Mouse (Mus musculus) forebrain, embryonic 16.5 days (tissue): ENCODE data around the gene Fhad1. TPM values are rescaled to one million over a fixed set of nuclear protein-coding genes. Genes with fewer than 3 reads are reported as not detected.

Experiments
- ATAC-seq: fragments of 200-750 bp; cut with Nextera tagmentation; 2 replicates; pipeline ENCODE4 v1.8.0; 2017; ENCODE audit warnings: mild to moderate bottlenecking, moderate library complexity
- H3K27ac ChIP-seq: fragments of 300-500 bp; sonication (generic); 2 replicates; pipeline ENCODE4 v1.5.1; 2014; ENCODE audit warnings: low read length, control low read depth
- H3K27me3 ChIP-seq: fragments of 300-500 bp; sonication (generic); replicated peaks from 2 replicates; pipeline ENCODE4 v1.6.1; 2014; ENCODE audit warnings: low read length; ENCODE audit not compliant: control insufficient read depth, insufficient read depth
- H3K36me3 ChIP-seq: fragments of 300-500 bp; sonication (generic); 2 replicates; pipeline ENCODE4 v1.6.1; 2014; ENCODE audit not compliant: control insufficient read depth, insufficient read depth
- H3K4me1 ChIP-seq: fragments of 300-500 bp; sonication (generic); replicated peaks from 2 replicates; pipeline ENCODE4 v1.6.1; 2014; ENCODE audit warnings: low read length; ENCODE audit not compliant: control insufficient read depth, insufficient read depth
- H3K4me2 ChIP-seq: fragments of 300-500 bp; sonication (generic); 2 replicates; pipeline ENCODE4 v1.6.1; 2014; ENCODE audit warnings: mild to moderate bottlenecking, low read length, control low read depth
- H3K4me3 ChIP-seq: fragments of 300-500 bp; sonication (generic); replicated peaks from 2 replicates; pipeline ENCODE4 v1.5.1; 2014; ENCODE audit warnings: mild to moderate bottlenecking, low read length, control low read depth
- H3K9ac ChIP-seq: fragments of 300-500 bp; sonication (generic); replicated peaks from 2 replicates; pipeline ENCODE4 v1.6.1; 2014; ENCODE audit warnings: low read depth, low read length, control low read depth
- H3K9me3 ChIP-seq: fragments of 300-500 bp; sonication (generic); 2 replicates; pipeline ENCODE4 v1.6.1; 2016; ENCODE audit warnings: low read length; ENCODE audit not compliant: control insufficient read depth
- WGBS: fragments of 180-500 bp; shearing (Covaris S2); extraction: QIAGEN DNeasy Blood & Tissue Kit; methylation state at CpG from one replicate; pipeline ENCODE4 v1.1.7; 2014; 5-methylcytosine and 5-hydroxymethylcytosine counted together
- polyA plus RNA-seq: library from polyadenylated mRNA; unstranded; fragments of >200 nt; fragmentation: Nextera tagmentation; extraction: Ambion mirVana; gene quantifications from 2 replicates; pipeline ENCODE4 v1.2.1, GENCODE M21; 2015

Fhad1 gene
- polyA plus RNA-seq, 1 experiment from 2014 or later = 1.8 TPM

DNA sequence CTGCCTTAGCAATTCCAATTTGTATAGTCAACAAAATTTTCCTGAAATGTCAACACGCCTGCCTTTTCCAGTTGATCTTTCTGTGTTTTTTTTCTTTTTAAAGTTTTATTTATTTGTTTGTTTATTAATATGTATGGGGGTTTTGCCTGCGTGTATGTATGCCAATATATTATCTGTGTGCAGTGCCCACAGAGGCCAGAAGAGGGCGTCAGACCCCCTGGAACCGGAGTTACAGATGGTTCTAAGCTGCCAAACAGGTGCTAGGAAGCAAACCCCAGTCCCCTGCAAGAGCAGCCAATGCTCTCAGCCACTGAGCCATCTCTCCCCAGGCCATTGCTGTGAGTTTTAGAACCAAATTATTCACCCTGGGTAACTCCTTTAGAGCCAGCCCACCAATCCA, 76.3 kb downstream of the Fhad1 start:
- H3K9ac ChIP-seq = no peak overlapping the region
- no peaks in the 10 kb centered on the region for H3K9me3 ChIP-seq
- no peaks in the 10 kb centered on the region for H3K27me3 ChIP-seq
- no peak overlapping the region for H3K4me3 ChIP-seq
- WGBS = 74% methylated on average over 4 of the region's 4 CpGs
- H3K4me2 ChIP-seq = no peak overlapping the region
- H3K27ac ChIP-seq = no peak overlapping the region
- no peak for ATAC-seq
- no peaks in the 10 kb centered on the region for H3K36me3 ChIP-seq
- H3K4me1 ChIP-seq = no peaks in the 10 kb centered on the region

GRCm38 (mm10) chr4:141932785-141933574, 81.9 kb downstream of the Fhad1 start:
- no peak overlapping the region for H3K4me3 ChIP-seq
- no peaks in the 10 kb centered on the region for H3K9me3 ChIP-seq
- peak; percentile 50; the same call in 1 of the 2 replicates for ATAC-seq
- H3K4me2 ChIP-seq = no peak overlapping the region
- WGBS = 48% methylated on average over 14 of the region's 14 CpGs
- peaks cover 4% of the 10 kb centered on the region for H3K4me1 ChIP-seq
- no peaks in the 10 kb centered on the region for H3K27me3 ChIP-seq
- no peak overlapping the region for H3K9ac ChIP-seq
- no peaks in the 10 kb centered on the region for H3K36me3 ChIP-seq
- H3K27ac ChIP-seq = no peak overlapping the region

DNA sequence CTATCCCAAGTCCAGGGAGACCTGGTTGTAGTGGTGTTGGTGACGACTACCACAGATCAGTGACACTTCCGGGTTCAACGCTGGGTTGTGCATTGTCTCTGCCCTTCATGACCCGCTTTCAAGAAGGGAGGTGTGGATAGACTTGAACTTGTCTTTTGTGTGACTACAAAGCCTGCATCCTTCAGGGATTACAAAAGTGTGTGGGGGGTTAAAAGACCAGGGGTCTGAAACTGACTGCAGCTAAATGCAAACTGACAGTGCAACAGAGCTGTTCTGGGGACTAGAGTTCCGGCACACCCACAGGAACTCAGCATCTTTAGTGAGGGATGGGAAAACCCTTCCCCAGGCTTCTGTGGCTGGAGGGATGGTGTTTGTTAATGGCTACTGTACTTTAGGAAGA, 83.4 kb downstream of the Fhad1 start:
- Histone ChIP-seq H3K27me3 (no peaks in the 10 kb centered on the region), H3K9ac (no peak overlapping the region), H3K4me3 (no peak overlapping the region), H3K36me3 (no peaks in the 10 kb centered on the region), H3K4me2 (no peak overlapping the region), H3K9me3 (no peaks in the 10 kb centered on the region), H3K27ac (no peak overlapping the region), H3K4me1 (peaks cover 4% of the 10 kb centered on the region)
- ATAC-seq = no peak
- 84% methylated on average over 5 of the region's 5 CpGs for WGBS

- H3K9me3 ChIP-seq = no peaks in the 10 kb centered on the region
- peaks cover 4% of the 10 kb centered on the region for H3K4me1 ChIP-seq
- no peak for ATAC-seq
- no peaks in the 10 kb centered on the region for H3K36me3 ChIP-seq
- H3K27ac ChIP-seq = no peak overlapping the region
- no peaks in the 10 kb centered on the region for H3K27me3 ChIP-seq
- H3K4me2 ChIP-seq = no peak overlapping the region
- H3K4me3 ChIP-seq = no peak overlapping the region
- H3K9ac ChIP-seq = no peak overlapping the region
- 82% methylated on average over 11 of the region's 11 CpGs for WGBS
These were observed 84.9 kb downstream of the Fhad1 start for GRCm38 (mm10) chr4:141930001-141930400.

DNA sequence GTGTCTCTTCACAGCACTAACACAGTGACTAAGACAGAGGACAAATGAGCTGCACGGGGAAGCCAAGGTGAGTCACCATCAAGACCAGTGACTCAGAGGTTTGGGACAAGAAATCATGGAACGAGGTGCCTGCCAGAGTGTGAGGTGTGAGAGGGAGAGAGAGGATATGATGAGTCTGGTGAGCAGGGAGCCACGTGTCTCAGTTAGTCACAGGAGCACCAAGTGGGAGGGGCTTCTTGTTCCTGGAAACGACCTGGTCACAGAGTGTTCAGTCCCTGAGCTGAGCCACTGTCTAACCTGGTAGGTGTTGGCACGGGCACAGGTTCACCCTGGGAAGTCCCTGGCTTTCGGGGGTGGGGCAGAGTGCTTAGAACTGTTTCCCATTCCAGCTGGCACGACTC, 86.0 kb downstream of the Fhad1 start:
- peaks cover 4% of the 10 kb centered on the region for H3K4me1 ChIP-seq
- H3K4me3 ChIP-seq = no peak overlapping the region
- 37% methylated on average over 7 of the region's 7 CpGs for WGBS
- H3K27me3 ChIP-seq = no peaks in the 10 kb centered on the region
- no peak overlapping the region for H3K4me2 ChIP-seq
- ATAC-seq = no peak
- no peaks in the 10 kb centered on the region for H3K36me3 ChIP-seq
- H3K9me3 ChIP-seq = no peaks in the 10 kb centered on the region
- H3K27ac ChIP-seq = no peak overlapping the region
- H3K9ac ChIP-seq = no peak overlapping the region

DNA sequence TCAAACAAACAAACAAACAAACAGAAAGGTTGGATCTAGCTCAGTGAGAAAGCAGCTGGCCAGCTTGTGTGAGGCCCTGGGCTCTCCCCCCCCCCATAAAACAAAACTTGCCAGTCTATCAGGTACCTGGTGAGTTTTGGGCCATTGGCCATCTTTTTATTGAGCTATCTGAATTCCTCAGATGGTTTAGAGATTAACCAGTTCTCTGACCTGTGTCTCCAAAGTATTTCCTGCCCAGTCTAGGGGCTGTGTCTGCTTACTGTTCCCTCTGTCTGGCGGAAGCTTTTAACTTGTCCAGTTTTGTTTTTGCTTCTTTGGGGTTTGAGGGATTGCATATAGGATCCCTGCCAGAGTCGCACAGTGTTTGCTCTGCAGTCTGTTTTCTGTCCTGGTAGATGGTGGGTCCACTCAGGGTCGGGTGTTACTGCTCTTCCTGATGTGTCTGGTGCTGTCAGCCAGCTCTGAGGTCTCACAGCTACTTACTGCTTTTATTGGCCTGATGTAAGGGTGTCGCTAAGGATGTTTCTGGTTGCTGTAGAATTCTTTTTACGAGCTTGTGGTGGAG, 89.0 kb downstream of the Fhad1 start:
- 89% methylated on average over 5 of the region's 5 CpGs for WGBS

DNA sequence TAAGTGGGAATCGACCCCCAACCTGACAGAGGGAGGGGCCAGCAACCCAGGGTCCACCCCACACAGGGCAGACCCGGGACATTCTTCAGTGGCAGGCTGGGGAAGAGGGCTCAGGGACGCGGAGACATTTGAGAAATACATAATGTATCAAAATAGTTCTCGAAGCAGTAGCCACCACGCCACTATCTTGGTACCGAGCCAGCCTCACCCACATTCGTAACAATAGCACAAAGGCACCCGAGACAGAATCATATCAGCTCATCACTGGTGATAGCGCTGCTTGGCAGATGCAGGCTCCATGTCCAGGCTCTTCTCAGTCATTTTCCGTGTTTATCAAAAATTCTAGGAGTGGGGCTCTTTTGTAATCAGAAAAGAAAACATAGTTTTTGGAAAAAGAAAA, 90.9 kb downstream of the Fhad1 start:
- no peak for ATAC-seq
- no peaks in the 10 kb centered on the region for H3K9me3 ChIP-seq
- H3K4me3 ChIP-seq = no peak overlapping the region
- H3K4me1 ChIP-seq = no peaks in the 10 kb centered on the region
- H3K9ac ChIP-seq = no peak overlapping the region
- H3K36me3 ChIP-seq = no peaks in the 10 kb centered on the region
- H3K27me3 ChIP-seq = no peaks in the 10 kb centered on the region
- no peak overlapping the region for H3K4me2 ChIP-seq
- no peak overlapping the region for H3K27ac ChIP-seq
- WGBS = 84% methylated on average over 11 of the region's 11 CpGs

More for the DNA sequence above, 89.0 kb downstream of the Fhad1 start:
- ATAC-seq = no peak
- H3K4me1 ChIP-seq = peaks cover 4% of the 10 kb centered on the region
- H3K27me3 ChIP-seq = no peaks in the 10 kb centered on the region
- no peak overlapping the region for H3K9ac ChIP-seq
- no peak overlapping the region for H3K27ac ChIP-seq
- H3K4me2 ChIP-seq = no peak overlapping the region
- H3K4me3 ChIP-seq = no peak overlapping the region
- H3K9me3 ChIP-seq = no peaks in the 10 kb centered on the region
- H3K36me3 ChIP-seq = no peaks in the 10 kb centered on the region

- Histone ChIP-seq H3K27me3 (no peaks in the 10 kb centered on the region), H3K4me2 (no peak overlapping the region), H3K36me3 (no peaks in the 10 kb centered on the region), H3K4me3 (no peak overlapping the region), H3K9ac (no peak overlapping the region), H3K4me1 (no peaks in the 10 kb centered on the region), H3K27ac (no peak overlapping the region), H3K9me3 (no peaks in the 10 kb centered on the region)
- WGBS = 88% methylated on average over 10 of the region's 10 CpGs
- ATAC-seq = no peak
These were observed 94.5 kb downstream of the Fhad1 start for GRCm38 (mm10) chr4:141920391-141920790.

- Histone ChIP-seq H3K9ac (no peak overlapping the region), H3K4me1 (no peaks in the 10 kb centered on the region), H3K27me3 (no peaks in the 10 kb centered on the region), H3K9me3 (no peaks in the 10 kb centered on the region), H3K27ac (no peak overlapping the region), H3K36me3 (no peaks in the 10 kb centered on the region), H3K4me3 (no peak overlapping the region), H3K4me2 (no peak overlapping the region)
- no peak for ATAC-seq
- WGBS = 72% methylated on average over 7 of the region's 7 CpGs
These were observed 97.0 kb downstream of the Fhad1 start for GRCm38 (mm10) chr4:141917735-141918419.
